Mouse (Mus musculus): ENCODE measurements around the gene Foxc2. TPM values are rescaled to one million over a fixed set of nuclear protein-coding genes. Genes with fewer than 3 reads are reported as not detected.
"Not testable (repeated sequence)": the region's sequence is repeated elsewhere in the genome, so short reads cannot be mapped to it uniquely, and the experiment has no call there.

Foxc2 gene
- polyA plus RNA-seq, 1 experiment from 2014 or later, result 0.47 TPM

DNA sequence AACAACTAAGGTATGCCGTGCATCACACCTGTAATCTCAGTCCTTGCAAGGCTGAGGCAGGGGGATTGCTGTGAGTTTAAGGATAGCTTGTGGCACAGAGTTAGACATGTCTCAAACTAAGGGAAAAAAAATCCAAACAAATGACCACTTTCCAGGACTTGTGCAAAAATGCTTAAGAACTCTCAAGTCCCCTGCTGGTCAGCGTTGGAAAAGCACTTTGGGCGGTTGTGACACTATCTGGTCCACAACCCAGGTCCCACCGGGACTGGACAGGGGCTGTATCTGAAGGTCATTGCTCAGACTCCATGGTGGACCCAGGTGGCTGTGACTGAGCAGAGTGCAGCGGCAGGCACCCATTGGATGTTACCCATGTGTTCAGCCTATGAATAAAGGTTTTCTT is 14.6 kb downstream of the Foxc2 start:
- peaks cover 3% of the 10 kb centered on the region; the same call in 1 of the 2 replicates for H3K4me1 ChIP-seq (ENCODE audit: insufficient read depth, low read depth, low read length)
- H3K4me2 ChIP-seq (replicated peaks; ENCODE audit: low read depth, low read length), result no peak overlapping the region
- no peaks in the 10 kb centered on the region for H3K36me3 ChIP-seq (ENCODE audit: insufficient read depth, low read length)
- H3K9ac ChIP-seq (replicated peaks; ENCODE audit: low read depth), result no peak overlapping the region
- no peaks in the 10 kb centered on the region for H3K9me3 ChIP-seq (ENCODE audit: low read length)
- H3K4me3 ChIP-seq (ENCODE audit: low read depth, low read length), result no peak overlapping the region
- 41% methylated on average over 5 of the region's 5 CpGs for WGBS
- ATAC-seq (no peak), DNase-seq (ENCODE audit: low spot score) (peak; percentile 54)
- H3K27me3 ChIP-seq (replicated peaks; ENCODE audit: insufficient read depth, low read length), result peaks cover 21% of the 10 kb centered on the region
- TF ChIP-seq EP300 (IDR thresholded peaks at IDR 0.05), result no peak
- TF ChIP-seq CTCF (IDR thresholded peaks at IDR 0.05), result peak; percentile 75
- no peak overlapping the region for H3K27ac ChIP-seq (ENCODE audit: low read length)

DNA sequence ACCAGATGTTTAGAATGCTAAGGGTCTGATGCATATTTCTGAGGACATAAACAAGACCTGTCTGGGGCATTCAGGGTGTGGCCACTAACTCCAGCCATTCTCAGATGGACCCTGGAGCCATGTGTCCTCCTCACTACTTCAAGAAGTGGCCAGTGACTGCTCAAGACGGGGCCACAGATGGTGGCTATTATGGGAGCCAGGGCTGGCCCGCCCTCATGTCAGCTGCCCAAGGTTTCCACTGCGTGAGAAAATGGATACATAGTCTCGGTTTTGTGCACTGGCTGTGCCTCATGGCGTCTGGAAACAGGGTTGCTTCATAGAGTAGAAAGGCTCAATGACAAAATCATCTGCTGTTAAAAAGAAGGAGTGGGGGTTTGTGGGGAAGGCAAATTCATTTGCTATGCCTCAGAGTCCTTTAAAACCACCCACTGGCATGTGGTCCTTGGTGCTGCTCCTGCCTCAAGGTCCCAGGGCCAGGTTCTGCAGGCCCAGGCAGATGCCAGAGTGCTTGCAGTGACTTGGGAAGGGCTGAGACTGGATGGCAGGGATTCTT is 17.1 kb downstream of the Foxc2 start:
- WGBS, result 85% methylated on average over 5 of the region's 5 CpGs
- Histone ChIP-seq H3K27me3 (replicated peaks; ENCODE audit: insufficient read depth, low read length) (peaks cover 17% of the 10 kb centered on the region), H3K4me3 (ENCODE audit: low read depth, low read length) (no peak overlapping the region), H3K9ac (replicated peaks; ENCODE audit: low read depth) (no peak overlapping the region), H3K4me1 (ENCODE audit: insufficient read depth, low read depth, low read length) (no peaks in the 10 kb centered on the region; the same call in 1 of the 2 replicates), H3K4me2 (replicated peaks; ENCODE audit: low read depth, low read length) (no peak overlapping the region), H3K36me3 (ENCODE audit: insufficient read depth, low read length) (no peaks in the 10 kb centered on the region), H3K9me3 (ENCODE audit: low read length) (no peaks in the 10 kb centered on the region), H3K27ac (ENCODE audit: low read length) (no peak overlapping the region)
- no peak for ATAC-seq
- TF ChIP-seq CTCF (IDR thresholded peaks at IDR 0.05) (no peak), EP300 (IDR thresholded peaks at IDR 0.05) (no peak)
- DNase-seq (ENCODE audit: low spot score), result no peak

DNA sequence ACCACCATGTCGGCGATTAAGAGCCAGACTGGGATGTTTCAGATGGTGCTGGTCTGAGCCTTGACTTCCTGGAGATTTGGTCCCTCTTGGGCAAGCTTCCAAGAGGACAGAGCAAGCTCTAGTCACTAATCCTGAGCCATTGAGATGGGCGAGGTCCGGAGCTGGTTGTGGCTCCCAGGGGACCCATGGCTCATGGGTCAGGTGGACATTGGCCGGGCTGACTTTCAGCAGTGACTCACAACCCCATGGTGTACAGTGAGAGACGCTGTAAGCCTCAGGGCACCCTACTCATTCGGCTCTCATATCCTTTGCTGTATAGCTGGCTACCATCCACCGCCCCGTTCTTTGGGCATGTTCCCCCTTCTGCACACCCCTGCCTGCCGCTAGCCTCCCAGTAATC is 18.1 kb downstream of the Foxc2 start:
- TF ChIP-seq EP300 (IDR thresholded peaks at IDR 0.05) (no peak), CTCF (IDR thresholded peaks at IDR 0.05) (no peak)
- DNase-seq (ENCODE audit: low spot score) (no peak), ATAC-seq (no peak)
- Histone ChIP-seq H3K4me2 (replicated peaks; ENCODE audit: low read depth, low read length) (no peak overlapping the region), H3K36me3 (ENCODE audit: insufficient read depth, low read length) (no peaks in the 10 kb centered on the region), H3K4me1 (ENCODE audit: insufficient read depth, low read depth, low read length) (no peaks in the 10 kb centered on the region), H3K27ac (ENCODE audit: low read length) (no peak overlapping the region), H3K9ac (replicated peaks; ENCODE audit: low read depth) (no peak overlapping the region), H3K4me3 (ENCODE audit: low read depth, low read length) (no peak overlapping the region), H3K9me3 (ENCODE audit: low read length) (no peaks in the 10 kb centered on the region), H3K27me3 (replicated peaks; ENCODE audit: insufficient read depth, low read length) (peaks cover 7% of the 10 kb centered on the region; the same call in 1 of the 2 replicates)
- WGBS, result 74% methylated on average over 10 of the region's 10 CpGs

DNA sequence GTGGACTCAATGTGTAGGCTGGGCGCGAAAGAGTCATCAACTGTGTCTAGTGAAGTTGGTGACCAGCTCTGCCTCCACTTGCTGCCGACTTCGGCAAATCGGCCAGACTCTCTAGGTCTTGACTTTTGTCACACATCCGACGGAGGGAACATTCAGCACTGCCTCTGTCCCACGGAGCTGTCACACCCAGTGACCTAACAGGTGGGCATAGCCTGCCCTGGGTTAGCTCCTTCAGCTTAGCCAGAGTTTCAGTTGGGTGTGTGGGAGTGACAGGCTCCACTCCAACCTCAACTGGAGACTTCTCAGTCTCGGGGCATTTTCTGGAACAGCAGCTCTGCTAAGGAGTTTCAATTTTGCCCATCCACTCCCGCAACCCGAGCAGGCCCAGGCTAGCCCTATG is 18.5 kb downstream of the Foxc2 start:
- DNase-seq (ENCODE audit: low spot score), result no peak
- 83% methylated on average over 11 of the region's 11 CpGs for WGBS
- peaks cover 2% of the 10 kb centered on the region; the same call in 1 of the 2 replicates for H3K27me3 ChIP-seq (replicated peaks; ENCODE audit: insufficient read depth, low read length)
- no peaks in the 10 kb centered on the region for H3K4me1 ChIP-seq (ENCODE audit: insufficient read depth, low read depth, low read length)
- H3K4me2 ChIP-seq (replicated peaks; ENCODE audit: low read depth, low read length), result no peak overlapping the region
- TF ChIP-seq CTCF (IDR thresholded peaks at IDR 0.05) (no peak), EP300 (IDR thresholded peaks at IDR 0.05) (no peak)
- H3K9ac ChIP-seq (replicated peaks; ENCODE audit: low read depth), result no peak overlapping the region
- no peak overlapping the region for H3K27ac ChIP-seq (ENCODE audit: low read length)
- ATAC-seq, result no peak
- no peaks in the 10 kb centered on the region for H3K9me3 ChIP-seq (ENCODE audit: low read length)
- no peak overlapping the region for H3K4me3 ChIP-seq (ENCODE audit: low read depth, low read length)
- H3K36me3 ChIP-seq (ENCODE audit: insufficient read depth, low read length), result no peaks in the 10 kb centered on the region

DNA sequence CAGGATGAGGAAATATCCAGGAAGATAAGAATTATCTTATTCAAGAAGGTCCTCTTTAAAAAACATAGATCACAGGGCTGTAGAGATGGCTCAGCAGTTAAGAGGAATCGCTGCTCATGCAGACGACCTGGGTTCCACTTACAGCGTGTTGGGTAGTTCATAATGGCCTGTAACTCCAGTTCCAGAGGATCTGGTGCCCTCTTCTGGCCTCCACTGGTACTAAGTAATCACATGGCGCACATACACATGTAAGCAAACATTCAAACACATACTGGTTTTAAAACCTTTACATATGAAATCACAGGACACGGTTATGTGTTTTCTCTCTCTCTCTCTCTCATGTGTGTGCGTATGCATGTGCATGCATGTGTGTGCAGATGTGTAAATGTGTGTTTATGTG is 20.9 kb downstream of the Foxc2 start:
- WGBS, result 93% methylated on average over 6 of the region's 6 CpGs
- TF ChIP-seq EP300 (IDR thresholded peaks at IDR 0.05), result no peak
- no peak for TF ChIP-seq CTCF (IDR thresholded peaks at IDR 0.05)

DNA sequence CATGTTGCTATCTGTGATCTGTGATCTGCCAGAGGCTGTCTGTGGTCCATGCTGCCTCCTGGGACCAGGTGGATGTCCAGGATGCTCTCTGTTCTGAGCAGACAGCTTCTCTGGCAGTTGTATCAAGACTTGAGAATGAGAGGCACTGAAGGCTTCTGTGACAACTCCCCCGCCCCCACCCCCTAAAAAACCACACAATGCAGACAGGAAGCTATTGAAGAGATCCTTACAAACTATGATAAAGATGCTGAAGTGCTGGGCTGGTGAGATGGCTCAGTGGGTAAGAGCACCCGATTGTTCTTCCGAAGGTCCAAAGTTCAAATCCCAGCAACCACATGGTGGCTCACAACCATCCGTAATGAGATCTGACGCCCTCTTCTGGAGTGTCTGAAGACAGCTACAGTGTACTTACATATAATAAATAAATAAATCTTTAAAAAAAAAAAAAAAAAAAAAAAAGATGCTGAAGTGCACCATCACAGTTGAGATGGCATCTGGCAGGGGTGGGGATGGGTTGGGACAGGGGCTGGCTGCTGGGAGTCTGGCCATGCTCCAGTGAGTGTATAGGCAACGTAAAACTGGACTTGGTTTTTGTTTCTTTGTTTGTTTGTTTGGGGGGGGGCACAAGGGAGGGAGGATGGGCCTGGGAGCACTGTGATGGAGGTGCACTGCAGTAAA is 29.6 kb downstream of the Foxc2 start:
- H3K27me3 ChIP-seq (replicated peaks; ENCODE audit: insufficient read depth, low read length); H3K9me3 ChIP-seq (ENCODE audit: low read length); DNase-seq (ENCODE audit: low spot score); H3K4me1 ChIP-seq (ENCODE audit: insufficient read depth, low read depth, low read length); H3K36me3 ChIP-seq (ENCODE audit: insufficient read depth, low read length); H3K4me3 ChIP-seq (ENCODE audit: low read depth, low read length); H3K27ac ChIP-seq (ENCODE audit: low read length); ATAC-seq; H3K9ac ChIP-seq (replicated peaks; ENCODE audit: low read depth); H3K4me2 ChIP-seq (replicated peaks; ENCODE audit: low read depth, low read length): not testable (repeated sequence)
- 63% methylated on average over 4 of the region's 6 CpGs for WGBS

More for the DNA sequence above, 20.9 kb downstream of the Foxc2 start:
- Histone ChIP-seq H3K27me3 (replicated peaks; ENCODE audit: insufficient read depth, low read length) (no peaks in the 10 kb centered on the region), H3K4me1 (ENCODE audit: insufficient read depth, low read depth, low read length) (no peaks in the 10 kb centered on the region), H3K27ac (ENCODE audit: low read length) (no peak overlapping the region), H3K4me2 (replicated peaks; ENCODE audit: low read depth, low read length) (no peak overlapping the region), H3K9me3 (ENCODE audit: low read length) (no peaks in the 10 kb centered on the region), H3K36me3 (ENCODE audit: insufficient read depth, low read length) (no peaks in the 10 kb centered on the region), H3K4me3 (ENCODE audit: low read depth, low read length) (no peak overlapping the region), H3K9ac (replicated peaks; ENCODE audit: low read depth) (no peak overlapping the region)
- no peak for DNase-seq (ENCODE audit: low spot score)
- no peak for ATAC-seq

All from lung, postnatal 0 days (tissue).